Mouse (Mus musculus): ENCODE data around the gene Otog. TPM values are rescaled to one million over a fixed set of nuclear protein-coding genes. Genes with fewer than 3 reads are reported as not detected.

Otog gene
- polyA plus RNA-seq, 1 experiment from 2014 or later: 0.49 TPM

- Histone ChIP-seq H3K36me3 (no peaks in the 10 kb centered on the region), H3K9me3 (replicated peaks) (no peaks in the 10 kb centered on the region), H3K27me3 (no peaks in the 10 kb centered on the region), H3K4me2 (replicated peaks) (no peak overlapping the region), H3K4me3 (replicated peaks) (no peak overlapping the region), H3K27ac (replicated peaks) (no peak overlapping the region), H3K9ac (no peak overlapping the region), H3K4me1 (peaks cover 8% of the 10 kb centered on the region; the same call in 1 of the 2 replicates)
- 79% methylated on average over 3 of the region's 3 CpGs for WGBS
- no peak for ATAC-seq (ENCODE audit: insufficient number of reproducible peaks, low FRiP score, low TSS enrichment, low read depth)
Measured at GRCm38 (mm10) chr7:46321242-46321641, 80.5 kb downstream of the Otog start.

DNA sequence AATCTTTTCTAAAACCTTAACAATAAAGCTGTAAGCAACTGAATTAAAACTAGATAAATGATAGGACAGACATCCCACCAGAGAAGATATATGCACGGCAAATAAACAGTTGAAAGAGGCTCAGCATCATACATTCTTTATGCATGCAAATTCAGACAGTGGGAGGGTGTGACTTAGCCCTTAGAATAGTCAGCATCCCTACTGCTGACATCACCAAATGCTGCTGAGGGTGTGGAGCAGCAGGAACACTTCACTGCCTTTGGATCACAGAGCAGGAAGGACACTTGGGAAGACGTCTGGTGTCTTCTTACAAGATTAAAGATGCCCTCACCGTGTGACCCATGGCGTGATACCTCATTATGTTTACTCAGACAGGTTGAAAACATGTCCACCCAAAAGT, 87.1 kb downstream of the Otog start:
- Histone ChIP-seq H3K4me1 (no peaks in the 10 kb centered on the region), H3K9me3 (replicated peaks) (no peaks in the 10 kb centered on the region), H3K27ac (replicated peaks) (no peak overlapping the region), H3K27me3 (no peaks in the 10 kb centered on the region), H3K4me3 (replicated peaks) (no peak overlapping the region), H3K9ac (no peak overlapping the region), H3K36me3 (no peaks in the 10 kb centered on the region), H3K4me2 (replicated peaks) (no peak overlapping the region)
- 60% methylated on average over 4 of the region's 4 CpGs for WGBS
- no peak for ATAC-seq (ENCODE audit: insufficient number of reproducible peaks, low FRiP score, low TSS enrichment, low read depth)

DNA sequence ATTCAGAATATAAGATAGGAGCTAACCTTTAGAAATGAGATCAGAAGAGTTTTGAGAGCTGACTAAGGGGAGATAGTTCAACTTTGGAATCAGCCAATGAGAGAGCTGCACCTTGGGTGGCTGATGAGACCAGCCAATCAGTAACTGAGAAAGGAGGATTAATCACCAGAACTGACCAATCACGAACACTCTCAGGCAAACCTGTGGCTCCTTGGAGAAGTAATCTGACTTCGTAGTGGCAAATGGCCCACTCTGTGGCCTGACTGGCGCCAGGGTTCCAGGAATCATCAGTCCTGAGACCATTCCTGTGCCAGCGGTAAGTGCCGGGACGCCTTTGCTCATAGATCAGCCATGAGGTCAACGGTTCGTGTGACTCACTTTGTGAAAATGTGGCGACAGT, 96.6 kb downstream of the Otog start:
- Histone ChIP-seq H3K9ac (no peak overlapping the region), H3K27me3 (no peaks in the 10 kb centered on the region), H3K9me3 (replicated peaks) (no peaks in the 10 kb centered on the region), H3K4me2 (replicated peaks) (no peak overlapping the region), H3K36me3 (no peaks in the 10 kb centered on the region), H3K4me3 (replicated peaks) (no peak overlapping the region), H3K4me1 (no peaks in the 10 kb centered on the region), H3K27ac (replicated peaks) (no peak overlapping the region)
- ATAC-seq (ENCODE audit: insufficient number of reproducible peaks, low FRiP score, low TSS enrichment, low read depth): no peak
- 81% methylated on average over 9 of the region's 9 CpGs for WGBS

- 8% methylated on average over 3 of the region's 3 CpGs for WGBS
- ATAC-seq (ENCODE audit: insufficient number of reproducible peaks, low FRiP score, low TSS enrichment, low read depth): peak; percentile 67; the same call in 1 of the 2 replicates
Measured at GRCm38 (mm10) chr7:46339818-46340217, 99.0 kb downstream of the Otog start.

DNA sequence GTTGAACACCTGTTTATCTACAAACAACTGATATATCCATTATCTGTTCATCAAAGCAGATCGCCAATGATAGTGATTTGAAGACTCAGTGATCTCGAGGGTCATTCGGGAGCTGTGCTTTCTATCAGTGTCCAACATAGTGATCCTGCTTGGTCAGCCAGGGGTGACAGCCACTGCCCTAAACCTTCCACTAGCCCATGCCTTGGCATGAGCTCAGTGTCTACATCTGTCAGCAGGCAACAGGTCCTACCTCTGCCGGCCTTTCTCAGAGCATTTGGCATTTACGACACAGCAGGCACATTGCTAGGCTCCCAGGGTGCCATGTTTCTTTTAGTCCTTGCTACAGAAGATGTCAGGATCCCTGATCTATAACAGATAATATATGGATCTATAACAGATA, 99.5 kb downstream of the Otog start:
- Histone ChIP-seq H3K27ac (replicated peaks) (no peak overlapping the region), H3K36me3 (no peaks in the 10 kb centered on the region), H3K9me3 (replicated peaks) (no peaks in the 10 kb centered on the region), H3K27me3 (no peaks in the 10 kb centered on the region), H3K4me2 (replicated peaks) (no peak overlapping the region), H3K9ac (no peak overlapping the region), H3K4me3 (replicated peaks) (no peak overlapping the region), H3K4me1 (no peaks in the 10 kb centered on the region)
- no peak for ATAC-seq (ENCODE audit: insufficient number of reproducible peaks, low FRiP score, low TSS enrichment, low read depth)
- WGBS: 70% methylated on average over 5 of the region's 5 CpGs

More at GRCm38 (mm10) chr7:46339818-46340217, 99.0 kb downstream of the Otog start:
- no peak overlapping the region for H3K27ac ChIP-seq (replicated peaks)
- no peaks in the 10 kb centered on the region for H3K9me3 ChIP-seq (replicated peaks)
- H3K4me2 ChIP-seq (replicated peaks): no peak overlapping the region
- H3K27me3 ChIP-seq: no peaks in the 10 kb centered on the region
- H3K4me1 ChIP-seq: no peaks in the 10 kb centered on the region
- no peak overlapping the region for H3K9ac ChIP-seq
- no peak overlapping the region for H3K4me3 ChIP-seq (replicated peaks)
- H3K36me3 ChIP-seq: no peaks in the 10 kb centered on the region

GRCm38 (mm10) chr7:46341471-46341870, 100.7 kb downstream of the Otog start:
- no peak overlapping the region for H3K9ac ChIP-seq
- H3K27ac ChIP-seq (replicated peaks): no peak overlapping the region
- H3K9me3 ChIP-seq (replicated peaks): no peaks in the 10 kb centered on the region
- no peak overlapping the region for H3K4me2 ChIP-seq (replicated peaks)
- ATAC-seq (ENCODE audit: insufficient number of reproducible peaks, low FRiP score, low TSS enrichment, low read depth): peak; percentile 65
- H3K4me1 ChIP-seq: no peaks in the 10 kb centered on the region
- no peaks in the 10 kb centered on the region for H3K36me3 ChIP-seq
- 0 out of 2 replicates have a peak, but pooled peaks cover 2% of the 10 kb centered on the region for H3K27me3 ChIP-seq
- no peak overlapping the region for H3K4me3 ChIP-seq (replicated peaks)
- 71% methylated on average over 9 of the region's 9 CpGs for WGBS

GRCm38 (mm10) chr7:46347692-46348091, 106.9 kb downstream of the Otog start:
- no peak overlapping the region for H3K27ac ChIP-seq (replicated peaks)
- no peaks in the 10 kb centered on the region for H3K9me3 ChIP-seq (replicated peaks)
- H3K36me3 ChIP-seq: no peaks in the 10 kb centered on the region
- ATAC-seq (ENCODE audit: insufficient number of reproducible peaks, low FRiP score, low TSS enrichment, low read depth): no peak
- H3K4me2 ChIP-seq (replicated peaks): no peak overlapping the region
- peaks cover 47% of the 10 kb centered on the region for H3K27me3 ChIP-seq
- WGBS: 50% methylated on average over 4 of the region's 4 CpGs
- H3K4me1 ChIP-seq: 0 out of 2 replicates have a peak, but pooled peaks cover 2% of the 10 kb centered on the region
- no peak overlapping the region for H3K4me3 ChIP-seq (replicated peaks)
- H3K9ac ChIP-seq: no peak overlapping the region

DNA sequence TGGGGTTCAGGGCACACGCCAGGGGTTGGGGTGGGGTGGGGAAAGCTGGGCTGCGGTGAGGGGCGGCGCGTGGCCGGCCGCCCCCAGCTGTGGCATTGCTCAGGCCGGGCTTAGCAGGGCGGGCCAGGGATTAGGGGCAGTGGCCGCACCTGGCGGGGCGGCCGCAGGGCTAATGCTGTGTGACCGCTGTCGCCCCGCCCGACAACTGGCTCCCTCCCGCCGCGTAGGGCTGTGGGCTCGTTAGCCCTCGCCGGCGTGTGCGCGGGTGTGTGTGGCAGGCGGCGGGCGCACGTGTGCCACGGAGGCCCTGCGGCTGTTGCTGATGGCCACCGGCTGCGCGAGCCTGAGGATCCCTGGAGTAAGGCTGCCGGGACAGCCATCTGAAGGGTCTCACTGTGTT, 108.0 kb downstream of the Otog start:
- no peak overlapping the region for H3K9ac ChIP-seq
- H3K36me3 ChIP-seq: no peaks in the 10 kb centered on the region
- ATAC-seq (ENCODE audit: insufficient number of reproducible peaks, low FRiP score, low TSS enrichment, low read depth): peak; percentile 37; the same call in 1 of the 2 replicates
- H3K27me3 ChIP-seq: peaks cover 47% of the 10 kb centered on the region
- 0 out of 2 replicates have a peak, but pooled peaks cover 2% of the 10 kb centered on the region for H3K4me1 ChIP-seq
- no peak overlapping the region for H3K4me3 ChIP-seq (replicated peaks)
- H3K4me2 ChIP-seq (replicated peaks): no peak overlapping the region
- no peak overlapping the region for H3K27ac ChIP-seq (replicated peaks)
- WGBS: 4% methylated on average over 35 of the region's 36 CpGs
- H3K9me3 ChIP-seq (replicated peaks): no peaks in the 10 kb centered on the region

DNA sequence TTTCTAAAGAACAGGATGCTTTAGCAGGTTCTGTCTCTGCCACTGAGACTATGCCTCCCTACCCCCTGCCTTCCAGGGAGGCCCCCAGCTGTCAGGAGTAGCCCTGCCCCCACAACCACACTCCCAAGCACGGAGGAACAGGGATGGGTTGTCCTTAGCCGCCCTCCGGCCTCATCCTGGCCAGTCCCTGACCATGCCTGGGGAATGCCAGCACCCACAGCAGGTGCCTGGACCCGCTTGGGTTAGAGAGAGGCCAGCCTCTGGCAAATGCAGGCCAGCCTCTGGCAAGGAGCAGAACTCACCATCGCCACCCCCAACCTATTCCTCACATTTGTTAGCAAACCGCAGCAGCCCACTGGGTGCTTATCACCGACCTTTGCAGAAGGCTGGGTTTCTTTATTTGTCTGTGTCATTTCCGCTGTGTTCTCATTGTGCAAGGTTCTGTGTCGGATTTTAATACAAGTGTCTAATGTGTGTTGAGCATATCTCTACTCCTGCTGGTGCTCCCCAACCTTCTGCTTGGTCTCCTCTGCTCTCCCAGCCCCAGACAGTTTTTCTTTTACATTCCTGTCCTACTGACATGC, 109.4 kb downstream of the Otog start:
- Histone ChIP-seq H3K27me3 (peaks cover 47% of the 10 kb centered on the region), H3K9ac (no peak overlapping the region), H3K4me1 (0 out of 2 replicates have a peak, but pooled peaks cover 2% of the 10 kb centered on the region), H3K4me2 (replicated peaks) (no peak overlapping the region), H3K9me3 (replicated peaks) (no peaks in the 10 kb centered on the region), H3K36me3 (no peaks in the 10 kb centered on the region), H3K4me3 (replicated peaks) (no peak overlapping the region), H3K27ac (replicated peaks) (no peak overlapping the region)
- no peak for ATAC-seq (ENCODE audit: insufficient number of reproducible peaks, low FRiP score, low TSS enrichment, low read depth)
- WGBS: 51% methylated on average over 9 of the region's 9 CpGs

GRCm38 (mm10) chr7:46352748-46353147, 112.0 kb downstream of the Otog start:
- Histone ChIP-seq H3K4me1 (0 out of 2 replicates have a peak, but pooled peaks cover 2% of the 10 kb centered on the region), H3K27ac (replicated peaks) (no peak overlapping the region), H3K9ac (no peak overlapping the region), H3K27me3 (peaks cover 34% of the 10 kb centered on the region), H3K4me2 (replicated peaks) (no peak overlapping the region), H3K4me3 (replicated peaks) (no peak overlapping the region), H3K36me3 (no peaks in the 10 kb centered on the region), H3K9me3 (replicated peaks) (no peaks in the 10 kb centered on the region)
- ATAC-seq (ENCODE audit: insufficient number of reproducible peaks, low FRiP score, low TSS enrichment, low read depth): no peak
- WGBS: 48% methylated on average over 2 of the region's 2 CpGs

GRCm38 (mm10) chr7:46353216-46353615, 112.4 kb downstream of the Otog start:
- ATAC-seq (ENCODE audit: insufficient number of reproducible peaks, low FRiP score, low TSS enrichment, low read depth): peak; percentile 44; the same call in 1 of the 2 replicates

GRCm38 (mm10) chr7:46353875-46354274, 113.1 kb downstream of the Otog start:
- Histone ChIP-seq H3K4me3 (replicated peaks) (no peak overlapping the region), H3K36me3 (no peaks in the 10 kb centered on the region), H3K4me2 (replicated peaks) (no peak overlapping the region), H3K9ac (no peak overlapping the region), H3K9me3 (replicated peaks) (no peaks in the 10 kb centered on the region), H3K4me1 (0 out of 2 replicates have a peak, but pooled peaks cover under 1% of the 10 kb centered on the region), H3K27ac (replicated peaks) (no peak overlapping the region; the same call in 1 of the 2 replicates), H3K27me3 (peaks cover 23% of the 10 kb centered on the region)
- WGBS: 31% methylated on average over 4 of the region's 4 CpGs
- ATAC-seq (ENCODE audit: insufficient number of reproducible peaks, low FRiP score, low TSS enrichment, low read depth): no peak

More at GRCm38 (mm10) chr7:46353216-46353615, 112.4 kb downstream of the Otog start:
- 38% methylated on average over 8 of the region's 8 CpGs for WGBS
- H3K36me3 ChIP-seq: no peaks in the 10 kb centered on the region
- no peak overlapping the region; the same call in 1 of the 2 replicates for H3K27ac ChIP-seq (replicated peaks)
- H3K4me1 ChIP-seq: 0 out of 2 replicates have a peak, but pooled peaks cover 2% of the 10 kb centered on the region
- peaks cover 30% of the 10 kb centered on the region for H3K27me3 ChIP-seq
- H3K4me2 ChIP-seq (replicated peaks): no peak overlapping the region
- no peak overlapping the region for H3K4me3 ChIP-seq (replicated peaks)
- no peaks in the 10 kb centered on the region for H3K9me3 ChIP-seq (replicated peaks)
- no peak overlapping the region for H3K9ac ChIP-seq
